Mouse (Mus musculus) layer of hippocampus, postnatal 25 days (tissue): ENCODE results near the gene Pik3ip1. TPM values are rescaled to one million over a fixed set of nuclear protein-coding genes. Genes with fewer than 3 reads are reported as not detected.

Source experiments
- DNase-seq, 2 experiments: peaks; one replicate each; pipeline ENCODE4 v3.0.0; 2022; ENCODE audit warnings: mixed read lengths in 2 of 2, low spot score in 1 of 2; ENCODE audit errors: extremely low spot score in 1 of 2
- total RNA-seq, 2 experiments: library from RNA; stranded (reverse); gene quantifications; 2 replicates each; pipeline ENCODE4 v1.2.3; 2021

Pik3ip1 gene
- total RNA-seq, 2 experiments from 2014 or later, result 29.1 to 38.2 TPM

GRCm38 (mm10) chr11:3371599-3372295, 41.5 kb downstream of the Pik3ip1 start:
- DNase-seq, result no peak

GRCm38 (mm10) chr11:3373591-3374292, 43.5 kb downstream of the Pik3ip1 start:
- no peak for DNase-seq

- no peak for DNase-seq
Observed at GRCm38 (mm10) chr11:3374293-3374645, 44.1 kb downstream of the Pik3ip1 start.

- no peak for DNase-seq
Observed at GRCm38 (mm10) chr11:3374741-3375140, 44.5 kb downstream of the Pik3ip1 start.

GRCm38 (mm10) chr11:3379427-3379826, 49.2 kb downstream of the Pik3ip1 start:
- no peak for DNase-seq

GRCm38 (mm10) chr11:3381148-3381814, 51.1 kb downstream of the Pik3ip1 start:
- DNase-seq, result no peak

GRCm38 (mm10) chr11:3382602-3383594, 52.7 kb downstream of the Pik3ip1 start:
- no peak for DNase-seq

- peak; percentile 82 to 97 for DNase-seq
Observed at GRCm38 (mm10) chr11:3386941-3387368, 56.8 kb downstream of the Pik3ip1 start.

GRCm38 (mm10) chr11:3387482-3388196, 57.4 kb downstream of the Pik3ip1 start:
- DNase-seq, result no peak

- no peak for DNase-seq
Observed at GRCm38 (mm10) chr11:3389996-3390395, 59.8 kb downstream of the Pik3ip1 start.

GRCm38 (mm10) chr11:3390789-3391188, 60.6 kb downstream of the Pik3ip1 start:
- no peak for DNase-seq

- DNase-seq, result no peak
Observed at GRCm38 (mm10) chr11:3392526-3392925, 62.3 kb downstream of the Pik3ip1 start.

Other genes with a start within 250 kb of the Pik3ip1 start
- gene Sfi1, start 136.9 kb upstream of the Pik3ip1 start, total RNA-seq, result 10 to 100 TPM; 42.1 to 81.8 TPM
- gene Eif4enif1, start 128.0 kb upstream of the Pik3ip1 start, total RNA-seq, result 10 to 100 TPM; 60.3 to 69.2 TPM
- 100 to 1,000 TPM in 1 of 2 experiments, 10 to 100 TPM in 1; 99.2 to 104 TPM for gene Drg1, start 64.0 kb upstream of the Pik3ip1 start, total RNA-seq
- gene Patz1, start 41.5 kb upstream of the Pik3ip1 start, total RNA-seq, result 10 to 100 TPM; 53.4 to 56.4 TPM
- gene Limk2, start 78.8 kb downstream of the Pik3ip1 start, total RNA-seq, result 100 to 1,000 TPM in 1 of 2 experiments, 10 to 100 TPM in 1; 83.1 to 104 TPM
- 10 to 100 TPM; 25.2 to 28.0 TPM for gene Rnf185, start 122.0 kb downstream of the Pik3ip1 start, total RNA-seq
- gene Pla2g3, start 157.9 kb downstream of the Pik3ip1 start, total RNA-seq, result 1 to 10 TPM; 1.9 to 2.1 TPM
- 10 to 100 TPM; 76.9 to 78.3 TPM for gene Inpp5j, start 174.4 kb downstream of the Pik3ip1 start, total RNA-seq
- gene Selenom, start 184.3 kb downstream of the Pik3ip1 start, total RNA-seq, result 100 to 1,000 TPM; 204 to 221 TPM
- gene Smtn, start 210.2 kb downstream of the Pik3ip1 start, total RNA-seq, result 1 to 10 TPM; 8.8 to 8.9 TPM